Mouse (Mus musculus) liver, embryonic 13.5 days (tissue): ENCODE data around the gene Zfand6. TPM values are rescaled to one million over a fixed set of nuclear protein-coding genes. Genes with fewer than 3 reads are reported as not detected.

Experiments
- ATAC-seq: fragments of 200-750 bp; cut with Nextera tagmentation; 2 replicates; pipeline ENCODE4 v1.8.0; 2017; ENCODE audit warnings: low read depth, mild to moderate bottlenecking, moderate number of reproducible peaks, moderate library complexity
- DNase-seq: peaks from one replicate; pipeline ENCODE4 v3.0.0; 2022
- H3K27ac ChIP-seq: fragments of 300-500 bp; sonication (generic); 2 replicates; pipeline ENCODE4 v1.5.1; 2015; ENCODE audit warnings: moderate library complexity, mild to moderate bottlenecking, inconsistent platforms
- H3K27me3 ChIP-seq: fragments of 300-500 bp; sonication (generic); 2 replicates; pipeline ENCODE4 v1.6.1; 2015; ENCODE audit warnings: mild to moderate bottlenecking, inconsistent platforms
- H3K36me3 ChIP-seq: fragments of 300-500 bp; sonication (generic); 2 replicates; pipeline ENCODE4 v1.6.1; 2015; ENCODE audit warnings: mild to moderate bottlenecking, inconsistent platforms
- H3K4me1 ChIP-seq: fragments of 300-500 bp; sonication (generic); replicated peaks from 2 replicates; pipeline ENCODE4 v1.6.1; 2015; ENCODE audit warnings: inconsistent platforms
- H3K4me2 ChIP-seq: fragments of 300-500 bp; sonication (generic); 2 replicates; pipeline ENCODE4 v1.6.1; 2015; ENCODE audit warnings: inconsistent platforms, mild to moderate bottlenecking, moderate library complexity
- H3K4me3 ChIP-seq: fragments of 300-500 bp; sonication (generic); replicated peaks from 2 replicates; pipeline ENCODE4 v1.5.1; 2015; ENCODE audit warnings: mild to moderate bottlenecking, inconsistent platforms
- H3K9ac ChIP-seq: fragments of 300-500 bp; sonication (generic); 2 replicates; pipeline ENCODE4 v1.6.1; 2015; ENCODE audit warnings: mild to moderate bottlenecking, inconsistent platforms
- H3K9me3 ChIP-seq: fragments of 300-500 bp; sonication (generic); replicated peaks from 2 replicates; pipeline ENCODE4 v1.6.1; 2016; ENCODE audit warnings: inconsistent platforms
- WGBS: fragments of 180-500 bp; shearing (Covaris S2); methylation state at CpG from one replicate; pipeline ENCODE4 v1.1.7; 2015; ENCODE audit not compliant: insufficient replicate concordance; 5-methylcytosine and 5-hydroxymethylcytosine counted together
- polyA plus RNA-seq: library from polyadenylated mRNA; unstranded; fragments of >200 nt; fragmentation: Nextera tagmentation; extraction: Ambion mirVana; gene quantifications from 2 replicates; pipeline ENCODE4 v1.2.1, GENCODE M21; 2015

Zfand6 gene
- polyA plus RNA-seq, result 129 and 146 TPM in 2 replicates

DNA sequence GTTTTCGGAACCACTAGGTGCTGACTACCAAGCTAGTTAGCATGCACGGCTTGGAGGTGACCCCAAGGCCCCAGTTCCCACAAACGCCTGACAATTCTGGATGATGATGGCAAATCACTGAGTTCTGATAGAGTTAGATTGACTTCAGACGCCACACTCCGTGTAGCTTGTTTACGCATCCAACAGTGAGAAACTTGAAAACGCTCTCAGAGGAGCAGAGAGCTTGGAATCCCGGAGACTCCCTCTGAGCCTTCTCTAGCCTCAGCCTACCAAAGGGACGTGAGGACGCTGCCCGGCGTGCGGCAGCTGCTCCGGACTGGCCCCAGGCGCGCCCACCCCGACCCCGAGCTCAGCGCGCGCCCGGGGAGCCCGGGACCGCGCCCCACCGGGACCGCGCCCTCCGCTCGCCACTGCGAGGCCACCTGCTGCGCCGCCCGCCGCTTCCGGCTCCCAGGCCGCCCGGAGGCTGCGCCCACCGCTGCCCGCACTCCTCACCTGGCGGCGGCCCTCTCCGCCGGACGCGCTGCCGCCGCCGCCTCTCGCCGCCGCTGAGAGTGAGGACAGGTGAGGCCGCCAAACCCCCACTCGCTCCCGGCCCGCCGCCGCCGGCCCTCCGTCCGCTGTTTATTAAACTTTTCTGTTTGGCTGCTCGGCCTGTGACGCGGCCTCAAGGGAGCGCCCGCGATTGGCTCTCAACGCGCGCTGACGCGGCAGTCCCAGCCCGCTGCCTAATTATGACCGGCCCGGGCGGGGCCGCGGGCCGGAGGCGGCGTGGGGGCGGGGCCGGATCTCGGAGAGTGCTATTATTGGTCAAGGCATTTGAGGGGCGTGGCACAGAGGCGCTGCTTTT lies at the start of gene Zfand6:
Gene Zfand6 (minus strand): TSS at position 709 of the 850 bp plus-strand sequence.
- Histone ChIP-seq H3K4me3 (peak within 1 kb of the TSS; percentile 89), H3K27ac (peak within 1 kb of the TSS; percentile 97), H3K27me3 (no peaks in the 10 kb centered on the region; the same call in 1 of the 2 replicates), H3K9me3 (no peaks in the 10 kb centered on the region), H3K9ac (peak within 1 kb of the TSS; percentile 91), H3K36me3 (no peaks in the 10 kb centered on the region), H3K4me2 (peak within 1 kb of the TSS; percentile 78), H3K4me1 (peaks cover 54% of the 10 kb centered on the region)
- under 1% methylated on average over 81 of the region's 87 CpGs for WGBS
- ATAC-seq (peak; percentile 94), DNase-seq (peak; percentile 98)

DNA sequence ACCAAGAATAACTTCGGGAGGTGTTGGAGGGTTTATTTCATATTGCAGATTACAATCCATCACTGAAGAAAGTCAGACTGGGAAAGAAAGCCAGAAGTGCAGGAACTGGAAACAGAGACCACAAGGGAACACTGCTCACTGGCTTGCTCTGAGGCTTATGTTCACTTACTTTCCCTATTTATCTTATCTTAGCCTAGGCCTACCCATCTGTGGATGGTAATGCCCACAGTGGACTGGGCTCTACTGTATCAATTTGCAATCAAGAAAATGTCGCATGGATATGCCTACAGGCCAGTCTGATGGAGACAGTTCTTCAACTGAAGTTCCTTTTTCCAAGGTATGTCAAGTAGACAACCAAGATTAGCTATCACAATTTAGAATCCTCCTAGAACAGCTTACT lies 47.0 kb upstream of the Zfand6 start:
- Histone ChIP-seq H3K9ac (no peak overlapping the region), H3K4me1 (peaks cover 10% of the 10 kb centered on the region), H3K27ac (no peak overlapping the region), H3K36me3 (no peaks in the 10 kb centered on the region), H3K4me2 (no peak overlapping the region), H3K4me3 (no peak overlapping the region), H3K9me3 (no peaks in the 10 kb centered on the region), H3K27me3 (no peaks in the 10 kb centered on the region)
- peak; percentile 71; the same call in 1 of the 2 replicates for ATAC-seq
- no peak for DNase-seq
- 59% methylated on average over 2 of the region's 2 CpGs for WGBS

DNA sequence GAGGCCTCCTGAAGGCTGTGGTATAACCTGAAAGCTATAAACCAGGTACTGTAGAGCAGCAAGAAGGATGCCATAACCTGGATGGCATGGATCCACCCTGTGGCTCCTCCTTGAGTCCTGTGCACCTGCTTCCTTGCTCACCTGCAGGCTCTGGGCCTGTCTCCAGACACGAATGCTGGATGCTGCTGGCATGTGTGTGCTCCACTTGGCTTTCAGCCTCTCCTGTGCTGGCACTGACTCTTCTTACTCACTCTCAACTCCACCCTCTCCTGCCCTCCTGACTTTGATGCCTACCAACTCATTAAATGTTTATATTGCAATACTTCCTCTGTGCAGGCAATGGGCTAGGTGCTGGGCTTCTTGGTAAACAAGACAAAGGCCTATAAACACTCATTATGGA lies 43.3 kb upstream of the Zfand6 start:
- H3K4me2 ChIP-seq, result no peak overlapping the region
- WGBS, result 35% methylated on average over 1 of the region's 1 CpGs
- ATAC-seq, result no peak
- no peak overlapping the region for H3K9ac ChIP-seq
- H3K27ac ChIP-seq, result no peak overlapping the region
- no peak for DNase-seq
- H3K36me3 ChIP-seq, result no peaks in the 10 kb centered on the region
- no peaks in the 10 kb centered on the region for H3K27me3 ChIP-seq
- H3K4me1 ChIP-seq, result peaks cover 7% of the 10 kb centered on the region
- no peaks in the 10 kb centered on the region for H3K9me3 ChIP-seq
- H3K4me3 ChIP-seq, result no peak overlapping the region

DNA sequence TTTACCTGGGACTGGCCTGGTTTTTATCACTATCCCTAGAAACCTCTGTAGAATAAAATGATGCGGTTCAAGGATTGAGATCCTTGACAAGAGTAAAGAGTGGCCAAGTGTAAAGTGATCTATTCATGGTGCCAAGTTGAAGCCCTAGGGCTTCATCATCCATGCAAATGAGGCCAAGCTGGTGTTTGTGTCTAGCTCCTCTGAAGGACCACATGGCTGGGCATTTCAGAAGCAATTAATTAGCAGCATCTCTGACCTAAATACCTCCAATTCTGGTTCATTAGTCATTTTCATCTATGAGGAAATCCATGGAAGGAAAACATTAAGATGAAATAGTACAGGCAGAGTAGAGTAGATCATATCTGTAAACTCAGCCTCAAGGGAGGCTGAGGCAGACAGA lies 42.3 kb upstream of the Zfand6 start:
- no peak overlapping the region for H3K4me2 ChIP-seq
- DNase-seq (no peak), ATAC-seq (no peak)
- H3K27me3 ChIP-seq, result no peaks in the 10 kb centered on the region
- H3K27ac ChIP-seq, result no peak overlapping the region
- no peak overlapping the region for H3K4me3 ChIP-seq
- no peak overlapping the region for H3K9ac ChIP-seq
- no peaks in the 10 kb centered on the region for H3K9me3 ChIP-seq
- H3K36me3 ChIP-seq, result no peaks in the 10 kb centered on the region
- peaks cover 6% of the 10 kb centered on the region for H3K4me1 ChIP-seq
- 82% methylated on average over 1 of the region's 1 CpGs for WGBS

DNA sequence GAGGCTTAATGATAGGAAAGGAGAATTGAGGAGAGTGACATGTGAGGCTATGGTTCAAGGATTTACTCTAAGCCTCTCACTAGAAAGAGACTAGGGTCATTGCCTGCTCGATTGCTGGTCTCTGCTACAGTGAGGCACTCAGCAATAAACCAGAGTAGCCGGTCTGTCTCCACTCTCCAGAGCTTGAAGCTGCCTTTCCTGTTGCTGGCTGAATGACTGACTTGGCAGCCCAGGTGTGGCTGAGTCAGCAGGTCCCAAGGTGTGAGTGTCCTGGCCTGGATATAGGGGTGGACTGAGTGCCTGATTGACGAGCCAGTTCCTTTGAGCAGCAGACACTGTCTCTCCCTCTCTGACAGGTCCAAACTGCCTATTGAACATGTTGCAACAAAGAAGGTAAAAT lies 41.3 kb upstream of the Zfand6 start:
- H3K27ac ChIP-seq, result no peak overlapping the region
- H3K4me3 ChIP-seq, result no peak overlapping the region
- H3K9me3 ChIP-seq, result no peaks in the 10 kb centered on the region
- ATAC-seq (no peak), DNase-seq (no peak)
- H3K9ac ChIP-seq, result no peak overlapping the region
- H3K4me2 ChIP-seq, result no peak overlapping the region
- 66% methylated on average over 3 of the region's 3 CpGs for WGBS
- no peaks in the 10 kb centered on the region for H3K36me3 ChIP-seq
- H3K27me3 ChIP-seq, result no peaks in the 10 kb centered on the region
- H3K4me1 ChIP-seq, result no peaks in the 10 kb centered on the region

DNA sequence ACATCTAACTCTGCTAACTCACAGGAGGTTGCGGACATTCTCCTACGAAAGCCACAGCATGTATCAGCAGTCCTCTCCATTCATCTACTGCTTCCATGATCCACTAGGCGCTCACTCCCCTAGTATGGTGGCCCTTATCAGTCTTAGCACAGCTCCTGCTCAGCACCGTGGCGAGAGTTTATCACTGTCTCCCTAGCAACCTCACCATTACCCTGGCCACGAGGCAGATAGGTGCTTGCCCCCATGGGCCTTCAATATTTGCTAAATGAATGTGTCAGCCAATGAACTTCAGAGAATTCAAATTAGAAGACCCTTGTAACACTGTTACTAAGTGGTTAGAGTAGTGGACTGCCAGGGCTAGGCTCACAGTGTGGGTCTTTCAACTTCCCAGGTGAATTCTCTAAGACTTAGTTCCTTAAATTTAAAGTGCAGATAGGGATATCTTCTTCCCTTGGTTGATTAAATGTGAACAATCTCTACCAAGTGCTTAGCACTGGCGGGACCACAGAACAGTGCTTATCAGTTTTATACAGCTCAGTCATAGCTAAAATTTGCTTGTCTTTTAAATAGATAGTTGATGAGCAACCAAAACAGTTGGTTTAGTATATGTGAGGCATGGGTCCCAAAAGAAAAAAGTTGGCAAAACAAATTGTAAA lies 33.2 kb upstream of the Zfand6 start:
- H3K9ac ChIP-seq, result peak overlapping the region; percentile 47; the same call in 1 of the 2 replicates
- H3K27ac ChIP-seq, result peak overlapping the region; percentile 93
- H3K36me3 ChIP-seq, result no peaks in the 10 kb centered on the region
- ATAC-seq (peak; percentile 100), DNase-seq (peak; percentile 89)
- peak overlapping the region; percentile 62 for H3K4me2 ChIP-seq
- H3K27me3 ChIP-seq, result no peaks in the 10 kb centered on the region
- 11% methylated on average over 7 of the region's 7 CpGs for WGBS
- peak overlapping the region; percentile 19; the same call in 1 of the 2 replicates for H3K4me3 ChIP-seq
- H3K4me1 ChIP-seq, result peaks cover 40% of the 10 kb centered on the region
- no peaks in the 10 kb centered on the region for H3K9me3 ChIP-seq

DNA sequence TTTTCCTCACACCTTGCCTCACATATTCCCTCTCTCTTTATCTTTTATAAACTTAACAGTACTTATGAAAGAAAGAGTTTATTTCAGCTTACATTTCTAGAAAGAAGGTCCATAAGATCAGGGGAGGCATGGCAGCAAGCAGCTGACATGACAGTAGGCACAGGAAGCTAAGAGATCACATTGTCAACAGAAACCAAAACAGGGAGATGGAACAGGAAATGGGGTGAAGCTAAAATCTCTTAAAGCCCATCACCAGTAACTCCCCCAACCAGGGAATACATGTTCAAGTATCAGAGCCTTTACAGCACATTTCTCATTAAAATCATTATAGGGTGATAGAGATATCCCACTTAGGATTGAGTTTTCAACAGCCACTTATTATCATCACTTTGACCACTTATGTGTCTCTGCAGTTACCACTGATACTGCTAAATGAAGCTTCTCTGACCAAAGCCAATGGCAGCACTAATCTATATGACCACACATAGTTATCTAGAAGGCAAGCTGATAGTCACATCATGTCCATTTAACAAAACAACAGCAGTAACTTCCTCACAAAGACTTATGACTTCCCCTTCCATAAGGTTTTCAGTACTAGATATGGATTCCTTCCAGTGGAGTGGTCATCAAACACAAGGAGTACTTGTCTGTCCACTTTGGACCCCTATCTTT lies 20.7 kb upstream of the Zfand6 start:
- DNase-seq (no peak), ATAC-seq (peak; percentile 63)
- no peak overlapping the region for H3K4me2 ChIP-seq
- no peaks in the 10 kb centered on the region for H3K27me3 ChIP-seq
- H3K4me1 ChIP-seq, result peaks cover 29% of the 10 kb centered on the region
- H3K9me3 ChIP-seq, result no peaks in the 10 kb centered on the region
- H3K27ac ChIP-seq, result no peak overlapping the region
- H3K9ac ChIP-seq, result no peak overlapping the region
- no peaks in the 10 kb centered on the region for H3K36me3 ChIP-seq
- H3K4me3 ChIP-seq, result no peak overlapping the region

DNA sequence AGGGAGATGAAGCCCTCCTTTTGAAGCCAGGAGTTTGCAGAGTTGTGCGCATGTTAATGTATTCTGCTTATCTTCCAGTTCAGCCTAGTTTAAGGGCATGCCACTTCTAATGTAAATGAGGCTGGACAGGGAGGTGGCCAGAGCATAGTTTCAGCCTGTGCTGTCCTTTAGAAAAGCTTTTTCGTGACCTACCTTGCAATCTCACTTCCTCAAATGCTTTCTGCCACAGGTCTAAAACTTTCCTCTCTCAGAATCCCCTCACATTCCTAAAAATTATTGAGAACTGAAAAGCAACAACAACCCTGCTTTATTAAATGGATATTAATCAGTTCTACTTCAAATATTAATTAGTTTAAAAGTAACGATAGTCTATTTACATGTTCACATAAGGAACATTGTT lies 17.1 kb upstream of the Zfand6 start:
- H3K4me1 ChIP-seq, result peaks cover 24% of the 10 kb centered on the region
- no peak overlapping the region for H3K9ac ChIP-seq
- no peaks in the 10 kb centered on the region for H3K27me3 ChIP-seq
- H3K9me3 ChIP-seq, result no peaks in the 10 kb centered on the region
- H3K27ac ChIP-seq, result no peak overlapping the region
- H3K36me3 ChIP-seq, result no peaks in the 10 kb centered on the region
- H3K4me2 ChIP-seq, result no peak overlapping the region
- ATAC-seq (no peak), DNase-seq (no peak)
- WGBS, result 69% methylated on average over 3 of the region's 3 CpGs
- no peak overlapping the region for H3K4me3 ChIP-seq

DNA sequence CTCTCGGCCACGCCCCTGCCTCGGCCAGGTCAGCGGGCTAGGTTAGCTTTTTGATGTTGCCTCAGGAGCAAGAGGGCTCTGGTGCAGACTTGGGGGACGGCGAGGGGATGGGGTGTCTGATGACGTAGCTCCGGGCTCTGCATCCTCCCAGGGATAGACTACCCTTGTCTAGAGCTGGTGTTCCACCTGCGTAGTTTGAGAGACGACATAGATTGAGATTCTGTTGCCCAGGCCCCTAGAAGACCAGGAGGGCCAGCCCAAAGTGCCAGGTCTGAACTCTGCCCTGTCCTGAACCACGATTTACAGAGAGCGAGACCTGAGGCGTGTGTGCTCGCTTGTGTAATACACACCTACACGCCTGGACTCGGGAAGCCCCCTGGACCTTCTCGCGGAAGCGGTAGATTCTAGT lies 346 bp upstream of the Zfand6 start:
- ATAC-seq (peak; percentile 25), DNase-seq (no peak)
- Histone ChIP-seq H3K4me2 (peak overlapping the region; percentile 78), H3K36me3 (no peaks in the 10 kb centered on the region), H3K4me1 (peaks cover 48% of the 10 kb centered on the region), H3K27ac (peak overlapping the region; percentile 80), H3K27me3 (no peaks in the 10 kb centered on the region; the same call in 1 of the 2 replicates), H3K9ac (peak overlapping the region; percentile 74), H3K4me3 (peak overlapping the region; percentile 89), H3K9me3 (no peaks in the 10 kb centered on the region)
- WGBS, result 11% methylated on average over 19 of the region's 19 CpGs

DNA sequence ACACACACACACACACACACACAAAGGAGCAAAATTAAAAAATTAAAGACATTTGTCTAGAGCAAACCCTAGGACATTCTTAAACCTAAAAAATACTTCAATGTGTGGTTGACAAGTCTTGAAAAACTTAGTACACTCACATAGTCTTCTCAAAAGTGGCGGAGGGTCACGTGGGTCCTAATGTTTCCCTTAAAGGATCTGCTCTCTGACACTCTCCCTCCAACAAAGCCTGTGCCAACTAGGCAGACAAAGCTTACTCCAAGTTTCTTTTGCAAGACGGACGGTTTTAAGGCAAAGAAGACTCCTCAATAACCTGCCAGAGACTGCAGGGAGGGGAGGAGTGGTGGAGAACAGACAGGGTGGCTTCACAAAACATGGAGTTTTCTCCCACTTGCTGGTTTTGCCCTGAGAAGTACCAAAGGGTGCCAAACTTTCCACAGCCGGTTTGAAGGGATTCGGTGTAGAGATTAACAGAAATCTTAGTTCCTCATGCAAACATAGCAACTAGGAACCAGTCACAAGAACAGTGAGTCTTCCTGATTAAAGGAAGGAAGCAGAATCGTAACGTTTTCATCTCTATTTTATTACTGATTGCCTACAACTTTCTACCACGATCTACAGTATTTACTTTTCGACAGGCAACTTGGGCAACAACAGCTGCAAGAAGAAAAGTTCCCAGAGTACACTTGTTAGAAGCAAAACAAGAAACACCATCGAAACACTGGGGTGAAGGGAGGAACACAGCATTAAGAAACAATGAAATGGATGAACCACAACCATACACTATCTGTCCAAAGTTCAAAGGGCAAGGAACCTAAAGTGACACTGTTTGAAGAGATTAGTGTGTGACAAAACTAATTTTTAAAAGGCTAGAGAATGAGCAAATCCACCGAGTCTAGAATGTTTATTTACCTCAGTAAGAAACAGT lies 1.8 kb downstream of the Zfand6 start:
- no peak for DNase-seq
- no peak for ATAC-seq
- peak overlapping the region; percentile 91 for H3K9ac ChIP-seq
- no peaks in the 10 kb centered on the region for H3K36me3 ChIP-seq
- peaks cover 66% of the 10 kb centered on the region for H3K4me1 ChIP-seq
- peak overlapping the region; percentile 97 for H3K27ac ChIP-seq
- H3K4me2 ChIP-seq, result peak overlapping the region; percentile 61
- 45% methylated on average over 12 of the region's 12 CpGs for WGBS
- no peaks in the 10 kb centered on the region for H3K9me3 ChIP-seq
- H3K4me3 ChIP-seq, result peak overlapping the region; percentile 89
- no peaks in the 10 kb centered on the region; the same call in 1 of the 2 replicates for H3K27me3 ChIP-seq
